Mouse (Mus musculus) right cerebral cortex, postnatal 14 days (tissue): ENCODE measurements at regions not wholly inside any gene's neighbourhood (a gene's known extent, or its start where the extent isn't known, plus 50 kb on each side); places are given as distances from the start of the nearest gene placed in this dataset.
"Not testable (repeated sequence)": the region's sequence is repeated elsewhere in the genome, so short reads cannot be mapped to it uniquely, and the experiment has no call there.

ENCODE experiments used
- DNase-seq: peaks from one replicate; pipeline ENCODE4 v3.0.0; 2022

GRCm38 (mm10) chr1:168676418-168677413 is 244.6 kb upstream of the Pbx1 start:
- peak; percentile 16 for DNase-seq

GRCm38 (mm10) chr1:168675741-168676140 is 243.7 kb upstream of the Pbx1 start:
- DNase-seq, result no peak

GRCm38 (mm10) chr1:168662755-168663284 is 230.8 kb upstream of the Pbx1 start:
- peak; percentile 6 for DNase-seq

GRCm38 (mm10) chr1:168660956-168661355 is 228.9 kb upstream of the Pbx1 start:
- no peak for DNase-seq

- DNase-seq, result no peak
These were observed 227.5 kb upstream of the Pbx1 start for GRCm38 (mm10) chr1:168659578-168659977.

GRCm38 (mm10) chr1:168632837-168633236 is 200.8 kb upstream of the Pbx1 start:
- no peak for DNase-seq

- no peak for DNase-seq
These were observed 199.9 kb upstream of the Pbx1 start for GRCm38 (mm10) chr1:168631979-168632378.

GRCm38 (mm10) chr1:168601967-168602366 is 169.9 kb upstream of the Pbx1 start:
- DNase-seq, result not testable (repeated sequence)

GRCm38 (mm10) chr1:168600461-168601160 is 168.5 kb upstream of the Pbx1 start:
- no peak for DNase-seq

- no peak for DNase-seq
These were observed 166.2 kb upstream of the Pbx1 start for GRCm38 (mm10) chr1:168598191-168598667.

- no peak for DNase-seq
These were observed 165.4 kb upstream of the Pbx1 start for GRCm38 (mm10) chr1:168597495-168597894.

GRCm38 (mm10) chr1:168584137-168584536 is 152.1 kb upstream of the Pbx1 start:
- no peak for DNase-seq

GRCm38 (mm10) chr1:168582434-168582833 is 150.4 kb upstream of the Pbx1 start:
- no peak for DNase-seq

- no peak for DNase-seq
These were observed 138.0 kb upstream of the Pbx1 start for GRCm38 (mm10) chr1:168569930-168570515.

GRCm38 (mm10) chr1:168552394-168552793 is 120.3 kb upstream of the Pbx1 start:
- no peak for DNase-seq

GRCm38 (mm10) chr1:168549807-168550435 is 117.9 kb upstream of the Pbx1 start:
- DNase-seq, result no peak

GRCm38 (mm10) chr1:168546156-168546555 is 114.1 kb upstream of the Pbx1 start:
- no peak for DNase-seq

- DNase-seq, result no peak
These were observed 113.2 kb upstream of the Pbx1 start for GRCm38 (mm10) chr1:168545072-168545780.

GRCm38 (mm10) chr1:168541231-168541630 is 109.2 kb upstream of the Pbx1 start:
- no peak for DNase-seq

- DNase-seq, result no peak
These were observed 86.0 kb upstream of the Pbx1 start for GRCm38 (mm10) chr1:168518087-168518486.

GRCm38 (mm10) chr1:168506326-168506725 is 74.3 kb upstream of the Pbx1 start:
- no peak for DNase-seq

GRCm38 (mm10) chr1:168504773-168505172 is 72.7 kb upstream of the Pbx1 start:
- no peak for DNase-seq
